Mouse (Mus musculus) erythroblast, embryonic 14.5 days (primary cell): Measurements from ENCODE around the gene Prpf31.

Experiments
- GATA1 ChIP-seq: IDR thresholded peaks from 2 replicates; pipeline ENCODE4 v1.6.1; 2012; ENCODE audit warnings: low read length, inconsistent platforms, mixed read lengths
- TAL1 ChIP-seq: IDR thresholded peaks from 3 replicates; pipeline ENCODE4 v1.6.1; 2012; ENCODE audit warnings: low read length, inconsistent platforms, mixed read lengths

- TF ChIP-seq GATA1 = no peak
- no peak for TF ChIP-seq TAL1
Observed at GRCm38 (mm10) chr7:3645488-3646025, 15.8 kb downstream of the Prpf31 start.
